Mouse (Mus musculus): ENCODE measurements at regions not wholly inside any gene's neighbourhood (a gene's known extent, or its start where the extent isn't known, plus 50 kb on each side); places are given as distances from the start of the nearest gene placed in this dataset.

DNA sequence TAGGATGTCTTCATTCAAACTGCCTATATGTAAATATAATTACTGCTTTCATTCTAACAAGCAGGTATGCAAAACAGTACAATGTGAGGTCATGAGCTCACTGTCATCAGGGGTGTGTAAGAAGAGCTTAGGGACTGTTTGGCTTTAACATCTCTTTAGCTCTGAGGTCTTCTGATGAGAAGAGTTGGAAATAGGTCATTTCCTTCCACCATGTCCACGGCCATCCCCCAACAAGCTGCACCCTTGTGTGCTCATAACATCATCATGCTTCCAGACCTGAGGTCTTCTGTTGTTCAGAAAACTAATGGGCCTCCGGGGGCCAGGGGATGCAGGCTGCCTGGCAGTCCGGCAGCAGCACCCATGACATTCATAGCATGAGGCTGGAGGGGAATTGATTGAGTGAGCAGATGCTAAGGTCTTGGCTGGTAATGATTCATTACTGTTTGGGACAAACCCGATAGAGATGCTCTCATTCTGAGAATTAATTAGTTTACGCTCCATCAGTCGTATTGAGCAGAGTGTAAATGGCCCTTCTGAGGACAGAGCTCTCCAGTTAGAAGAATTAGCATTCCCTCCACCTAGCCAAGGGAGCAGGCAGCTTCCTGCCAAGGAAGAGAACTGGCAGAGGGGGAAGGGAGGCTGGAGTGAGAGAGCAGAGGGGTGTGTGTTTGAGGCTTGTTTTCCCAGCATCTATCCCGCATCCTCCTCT lies 64.0 kb downstream of the Rps24 start:
- no peaks in the 10 kb centered on the region for H3K27me3 ChIP-seq
- H3K27ac ChIP-seq: peak overlapping the region; percentile 91
- no peaks in the 10 kb centered on the region for H3K9me3 ChIP-seq
- no peaks in the 10 kb centered on the region for H3K36me3 ChIP-seq
- H3K4me2 ChIP-seq: peak overlapping the region; percentile 4; the same call in 1 of the 2 replicates
- H3K9ac ChIP-seq: no peak overlapping the region
- H3K4me1 ChIP-seq (replicated peaks): peaks cover 15% of the 10 kb centered on the region
- H3K4me3 ChIP-seq: no peak overlapping the region
- 12% methylated on average over 7 of the region's 7 CpGs for WGBS
- ATAC-seq (ENCODE audit: low FRiP score): peak; percentile 96

DNA sequence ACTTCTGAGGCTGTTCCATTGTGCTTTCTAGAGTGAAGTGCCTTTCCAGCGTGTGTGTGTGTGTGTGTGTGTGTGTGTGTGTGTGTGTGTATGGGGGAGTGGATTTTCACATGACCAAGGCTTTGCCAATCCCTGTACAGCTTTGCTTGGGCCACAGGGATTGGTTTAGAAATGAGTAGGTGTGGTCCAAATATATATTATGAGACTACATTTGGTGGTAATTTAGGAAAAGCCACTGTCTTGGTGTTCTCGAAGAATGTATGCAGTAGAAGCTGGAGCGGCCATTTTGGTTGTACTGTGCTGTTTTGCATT lies 64.5 kb downstream of the Rps24 start:
- ATAC-seq (ENCODE audit: low FRiP score): no peak; the same call in 1 of the 2 replicates
- H3K4me1 ChIP-seq (replicated peaks): peaks cover 15% of the 10 kb centered on the region
- H3K27me3 ChIP-seq: no peaks in the 10 kb centered on the region
- H3K27ac ChIP-seq: peak overlapping the region; percentile 91
- H3K9ac ChIP-seq: no peak overlapping the region
- no peaks in the 10 kb centered on the region for H3K36me3 ChIP-seq
- no peaks in the 10 kb centered on the region for H3K9me3 ChIP-seq
- 0 out of 2 replicates have a peak overlapping the region, but pooled peaks have one; percentile 4 for H3K4me2 ChIP-seq
- no peak overlapping the region for H3K4me3 ChIP-seq
- whole genome bisulfite sequencing: 46% methylated on average over 3 of the region's 3 CpGs

DNA sequence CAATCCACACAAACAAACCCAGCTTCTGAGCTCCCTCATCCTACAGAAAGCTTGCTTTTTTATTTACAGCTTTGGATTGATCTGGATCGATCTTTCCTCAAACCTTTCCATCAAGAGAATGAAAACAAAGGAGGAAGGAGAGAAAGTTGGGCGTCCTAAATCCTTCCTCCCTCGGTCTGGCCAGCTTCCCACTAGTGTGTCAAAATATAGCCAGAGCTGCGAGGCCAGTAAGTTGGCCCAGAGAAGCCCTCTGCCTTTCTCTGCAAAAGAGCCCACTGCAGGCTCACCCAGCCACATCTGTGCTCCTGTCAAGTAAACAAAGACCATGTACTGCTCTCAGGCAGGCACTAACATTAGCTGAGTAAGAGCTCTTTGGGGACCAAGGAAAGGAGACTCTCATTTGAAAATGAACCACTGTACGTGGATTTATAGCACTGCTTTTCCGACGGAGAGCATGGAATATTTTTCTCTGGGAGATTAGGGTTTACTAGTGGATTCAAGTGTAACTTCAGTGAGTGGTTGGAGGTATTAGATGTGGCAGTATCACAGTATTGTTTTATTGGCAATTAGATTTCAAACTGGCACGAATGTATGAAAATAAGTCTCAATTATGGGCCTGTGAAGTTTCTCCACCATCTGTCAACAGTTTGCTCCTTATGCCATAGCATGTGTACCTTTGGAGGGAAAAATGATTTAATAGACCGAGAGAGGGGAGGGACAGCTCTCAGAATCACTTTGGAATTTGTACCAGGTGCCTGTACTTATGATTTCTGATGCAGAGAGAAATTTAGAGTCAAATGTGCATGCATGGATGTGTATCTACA lies 78.1 kb downstream of the Rps24 start:
- Histone ChIP-seq H3K9ac (no peak overlapping the region), H3K27ac (peak overlapping the region; percentile 62), H3K4me1 (replicated peaks) (peaks cover 29% of the 10 kb centered on the region), H3K4me2 (no peak overlapping the region), H3K4me3 (no peak overlapping the region), H3K27me3 (no peaks in the 10 kb centered on the region), H3K9me3 (no peaks in the 10 kb centered on the region), H3K36me3 (no peaks in the 10 kb centered on the region)
- WGBS: 58% methylated on average over 9 of the region's 9 CpGs
- no peak for ATAC-seq (ENCODE audit: low FRiP score)

DNA sequence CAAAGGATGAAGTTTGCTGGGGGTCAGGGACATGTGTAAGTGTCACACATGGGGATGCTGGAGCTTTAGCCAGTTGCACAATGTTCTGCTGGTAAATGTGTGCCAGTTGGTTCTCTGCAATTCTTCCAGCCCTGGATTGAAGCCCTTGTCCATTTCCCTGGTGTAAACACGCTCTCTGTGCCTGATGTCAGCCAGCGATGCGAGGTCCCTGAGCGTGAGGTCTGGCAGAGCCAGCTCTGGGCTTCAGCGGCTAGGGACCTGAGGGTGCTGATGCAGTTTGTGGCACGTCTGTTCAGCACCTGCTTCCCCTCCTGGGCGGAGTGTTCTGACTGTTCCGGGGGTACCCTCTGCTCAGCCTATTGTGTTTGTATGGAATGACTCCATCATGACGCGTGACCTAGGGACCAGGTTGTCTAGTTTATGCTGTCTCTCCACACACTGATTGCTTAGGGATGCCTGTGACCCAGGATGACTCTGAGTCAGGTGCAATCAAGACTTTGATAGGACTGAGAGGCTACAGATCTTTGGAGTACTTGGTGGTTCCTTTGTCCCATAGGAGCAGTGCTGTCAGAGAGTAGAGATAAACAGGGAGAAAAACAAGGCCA lies 78.9 kb downstream of the Rps24 start:
- Histone ChIP-seq H3K36me3 (no peaks in the 10 kb centered on the region), H3K9me3 (no peaks in the 10 kb centered on the region), H3K4me3 (no peak overlapping the region), H3K27me3 (no peaks in the 10 kb centered on the region), H3K9ac (no peak overlapping the region), H3K4me2 (no peak overlapping the region), H3K4me1 (replicated peaks) (peaks cover 23% of the 10 kb centered on the region), H3K27ac (peak overlapping the region; percentile 62)
- 46% methylated on average over 10 of the region's 10 CpGs for WGBS
- ATAC-seq (ENCODE audit: low FRiP score): no peak

DNA sequence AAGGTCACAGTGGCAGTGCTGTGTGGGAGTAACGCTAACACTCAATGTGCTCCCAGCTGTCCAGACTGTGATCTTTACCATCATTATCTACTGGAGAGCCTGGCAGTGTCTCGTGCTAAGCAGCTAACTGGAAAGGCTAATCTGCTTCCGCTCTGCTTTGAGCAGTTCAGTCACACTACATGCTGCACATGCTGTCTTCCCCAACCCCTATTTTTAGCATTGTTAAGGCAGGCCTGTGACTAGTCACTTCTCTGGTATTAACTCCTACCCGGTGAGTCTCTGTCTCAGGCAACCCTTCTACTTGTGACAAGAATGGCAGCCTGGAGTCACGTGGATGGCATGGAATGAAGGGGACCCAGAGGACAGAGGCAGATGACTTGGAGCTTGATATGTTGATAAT lies 88.2 kb downstream of the Rps24 start:
- WGBS: 87% methylated on average over 5 of the region's 5 CpGs
- no peak for ATAC-seq (ENCODE audit: low FRiP score)
- Histone ChIP-seq H3K36me3 (no peaks in the 10 kb centered on the region), H3K4me2 (no peak overlapping the region), H3K27me3 (no peaks in the 10 kb centered on the region), H3K9ac (no peak overlapping the region), H3K4me1 (replicated peaks) (peaks cover 26% of the 10 kb centered on the region), H3K27ac (no peak overlapping the region), H3K4me3 (no peak overlapping the region), H3K9me3 (no peaks in the 10 kb centered on the region)

DNA sequence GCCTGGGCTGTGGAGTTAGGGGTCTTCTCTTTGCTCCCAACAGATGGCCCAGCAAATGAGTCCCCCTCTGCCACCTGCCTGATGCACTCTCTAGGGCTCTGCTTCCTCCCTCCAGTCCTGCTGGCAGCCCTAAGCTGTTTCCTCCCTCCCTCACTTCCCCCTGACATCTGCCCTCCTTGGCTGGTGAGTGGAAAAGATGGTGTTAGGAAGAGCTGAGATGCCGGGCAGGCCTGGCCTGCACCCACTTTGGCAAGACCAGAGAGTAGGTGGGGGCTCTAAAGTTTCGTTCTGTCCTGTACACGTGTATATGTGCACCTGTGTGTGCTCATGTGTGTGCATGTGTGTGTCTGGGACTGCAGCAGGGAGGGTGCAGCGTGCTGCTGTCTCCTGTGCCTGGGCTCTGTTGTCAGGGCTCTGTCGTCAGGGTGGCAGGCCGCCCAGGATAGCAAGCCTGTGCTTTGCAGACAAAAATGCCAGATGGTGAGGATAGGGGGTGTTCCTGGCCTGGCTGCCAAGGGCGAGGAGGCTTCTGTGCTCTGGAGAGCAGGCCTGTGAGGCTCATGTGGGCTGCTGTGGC lies 91.7 kb downstream of the Rps24 start:
- H3K27ac ChIP-seq: peak overlapping the region; percentile 93
- no peak overlapping the region for H3K4me2 ChIP-seq
- H3K36me3 ChIP-seq: no peaks in the 10 kb centered on the region
- H3K9me3 ChIP-seq: no peaks in the 10 kb centered on the region
- H3K4me1 ChIP-seq (replicated peaks): peaks cover 26% of the 10 kb centered on the region
- peak overlapping the region; percentile 59 for H3K9ac ChIP-seq
- WGBS: 17% methylated on average over 7 of the region's 7 CpGs
- H3K4me3 ChIP-seq: no peak overlapping the region
- no peaks in the 10 kb centered on the region for H3K27me3 ChIP-seq
- peak; percentile 95 for ATAC-seq (ENCODE audit: low FRiP score)

DNA sequence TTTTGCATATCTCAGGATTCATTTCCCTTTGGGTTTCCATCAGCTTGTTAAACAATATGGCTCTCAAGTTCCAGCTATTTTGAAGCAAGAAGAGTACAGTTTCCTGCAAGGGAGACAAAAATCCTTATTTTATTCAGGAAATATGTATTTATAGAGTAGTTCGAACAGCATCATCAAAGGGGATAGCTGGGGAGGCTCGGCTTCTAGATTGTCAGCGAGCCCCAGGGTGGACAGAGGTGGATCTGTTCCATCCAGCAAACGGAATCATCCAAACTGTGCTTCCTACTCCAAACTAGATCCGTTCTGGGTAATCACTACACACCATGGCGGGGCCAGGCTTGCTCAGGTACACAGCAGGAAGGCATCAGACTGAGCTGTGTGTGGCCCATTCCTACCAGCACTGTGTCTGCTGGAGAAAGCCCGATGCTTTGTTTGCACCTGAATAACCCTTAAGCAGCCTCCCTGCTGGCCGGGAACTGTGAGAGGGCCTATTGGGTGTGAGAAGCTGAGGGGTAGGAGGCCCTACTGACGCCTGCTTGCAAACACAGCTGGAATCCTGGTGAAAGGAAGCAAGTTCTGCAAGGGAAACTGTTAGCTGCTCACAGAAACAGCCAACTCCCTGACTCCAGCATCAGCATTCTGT lies 92.3 kb downstream of the Rps24 start:
- no peaks in the 10 kb centered on the region for H3K27me3 ChIP-seq
- H3K36me3 ChIP-seq: no peaks in the 10 kb centered on the region
- H3K9ac ChIP-seq: peak overlapping the region; percentile 59
- peak overlapping the region; percentile 93 for H3K27ac ChIP-seq
- peaks cover 26% of the 10 kb centered on the region for H3K4me1 ChIP-seq (replicated peaks)
- H3K4me2 ChIP-seq: no peak overlapping the region
- ATAC-seq (ENCODE audit: low FRiP score): no peak
- whole genome bisulfite sequencing: 14% methylated on average over 9 of the region's 9 CpGs
- H3K4me3 ChIP-seq: no peak overlapping the region
- no peaks in the 10 kb centered on the region for H3K9me3 ChIP-seq

DNA sequence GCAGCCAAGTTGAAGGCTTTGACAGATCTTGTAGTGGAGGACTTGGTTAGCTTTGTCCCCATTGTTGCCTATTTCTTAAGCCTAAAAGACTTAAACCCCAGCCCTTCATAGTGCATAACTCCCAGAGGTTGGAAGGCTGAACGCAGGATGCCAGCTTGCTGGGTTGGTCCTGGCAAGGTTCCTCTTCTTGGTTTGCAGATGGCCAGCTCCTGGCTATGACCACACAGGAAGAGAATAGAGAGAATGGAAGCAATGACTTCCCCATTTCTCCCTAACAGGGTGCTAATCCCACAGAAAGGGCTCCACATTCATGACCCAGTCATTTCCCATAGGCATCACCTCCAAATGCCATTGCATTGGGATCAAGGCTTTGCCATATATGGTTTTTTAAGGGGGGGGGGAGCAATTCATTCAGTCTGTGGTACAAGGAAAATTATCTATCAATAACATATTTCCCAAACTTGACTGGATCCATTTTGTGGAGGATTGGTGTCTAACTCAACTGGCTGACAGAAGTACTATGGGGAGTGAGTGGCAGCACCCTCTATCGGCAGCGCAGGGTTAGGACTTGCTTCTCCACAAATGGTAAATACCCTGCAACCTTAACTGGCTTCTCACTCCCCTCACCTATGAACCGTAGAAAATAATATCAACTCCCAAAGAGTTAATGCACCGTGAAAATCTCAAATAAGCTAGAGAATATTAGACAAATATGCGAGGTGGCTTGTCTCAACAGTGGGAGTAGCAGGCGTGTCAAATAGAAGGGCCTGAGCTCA lies 99.4 kb downstream of the Rps24 start:
- Histone ChIP-seq H3K36me3 (no peaks in the 10 kb centered on the region), H3K27ac (peak overlapping the region; percentile 95), H3K9ac (0 out of 2 replicates have a peak overlapping the region, but pooled peaks have one; percentile 29), H3K4me3 (no peak overlapping the region), H3K9me3 (no peaks in the 10 kb centered on the region), H3K4me2 (no peak overlapping the region), H3K4me1 (replicated peaks) (peaks cover 24% of the 10 kb centered on the region), H3K27me3 (no peaks in the 10 kb centered on the region)
- 54% methylated on average over 7 of the region's 7 CpGs for WGBS
- ATAC-seq (ENCODE audit: low FRiP score): peak; percentile 49

DNA sequence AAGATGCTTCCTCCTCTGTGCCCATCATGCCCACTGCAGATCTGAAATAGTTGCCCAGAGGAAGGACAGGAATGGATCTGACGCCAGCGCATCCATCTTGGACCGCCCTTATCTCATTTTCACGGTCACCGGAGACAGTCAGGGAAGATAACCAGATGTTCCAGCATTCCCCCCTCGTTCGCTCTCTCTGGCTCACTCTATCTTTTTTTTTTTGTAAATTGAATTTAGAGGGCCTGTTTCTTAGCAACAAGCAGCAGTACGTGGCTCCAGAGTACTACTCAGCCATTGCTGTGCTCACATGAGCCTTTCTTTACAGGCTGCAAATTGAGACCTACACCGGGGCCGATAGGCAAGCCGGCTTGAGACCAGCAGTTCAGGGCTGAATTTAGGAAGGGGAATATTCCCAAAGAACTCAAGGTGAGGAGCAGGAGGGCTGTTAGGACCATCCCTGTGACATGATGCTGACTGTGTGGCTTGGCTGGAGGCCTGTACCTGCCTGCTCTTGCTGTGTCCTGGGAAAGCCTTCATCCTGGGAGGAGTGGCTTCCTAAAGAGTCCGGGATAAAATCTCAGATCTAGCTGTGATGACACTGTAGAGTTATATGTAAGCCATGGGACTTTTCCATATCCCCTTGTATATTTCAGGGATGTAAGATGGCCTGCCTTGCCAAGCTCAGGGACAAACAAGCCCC lies 100.2 kb downstream of the Rps24 start:
- H3K27me3 ChIP-seq: no peaks in the 10 kb centered on the region
- H3K4me1 ChIP-seq (replicated peaks): peaks cover 24% of the 10 kb centered on the region
- peak overlapping the region; percentile 18; the same call in 1 of the 2 replicates for H3K4me2 ChIP-seq
- H3K4me3 ChIP-seq: no peak overlapping the region
- ATAC-seq (ENCODE audit: low FRiP score): peak; percentile 78
- 49% methylated on average over 12 of the region's 12 CpGs for WGBS
- peak overlapping the region; percentile 95 for H3K27ac ChIP-seq
- no peaks in the 10 kb centered on the region for H3K36me3 ChIP-seq
- H3K9ac ChIP-seq: peak overlapping the region; percentile 29; the same call in 1 of the 2 replicates
- H3K9me3 ChIP-seq: no peaks in the 10 kb centered on the region

DNA sequence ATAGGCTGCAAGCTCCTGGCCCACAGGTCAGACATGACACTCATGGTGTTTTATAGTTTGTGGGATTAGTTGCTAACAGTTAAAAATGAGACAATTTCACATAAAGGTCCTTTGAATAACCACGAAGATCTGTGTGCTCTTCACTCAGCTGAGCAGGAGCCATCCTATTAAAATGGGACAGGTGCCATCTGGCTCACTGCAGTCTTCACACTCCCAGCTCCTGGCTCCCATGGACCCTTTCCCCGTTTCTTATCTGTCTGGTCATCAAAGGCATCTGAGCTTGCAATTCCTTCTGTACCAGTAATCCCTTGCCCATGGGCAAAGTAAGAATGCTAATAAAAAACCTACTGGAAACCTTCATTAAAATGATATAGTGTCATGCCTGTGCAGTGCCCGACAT lies 101.1 kb downstream of the Rps24 start:
- Histone ChIP-seq H3K36me3 (no peaks in the 10 kb centered on the region), H3K27me3 (no peaks in the 10 kb centered on the region), H3K9me3 (no peaks in the 10 kb centered on the region), H3K4me2 (no peak overlapping the region), H3K4me1 (replicated peaks) (peaks cover 24% of the 10 kb centered on the region), H3K27ac (peak overlapping the region; percentile 95), H3K4me3 (no peak overlapping the region), H3K9ac (no peak overlapping the region)
- WGBS: 58% methylated on average over 3 of the region's 3 CpGs
- ATAC-seq (ENCODE audit: low FRiP score): no peak
